Comparison of ENCODE assay signal across 22 mouse cellular contexts in genomic region chr16:57597295-57597957, GRCm38 (mm10). TPM values are rescaled to one million over a fixed set of nuclear protein-coding genes. Genes with fewer than 3 reads are reported as not detected.
DNase-seq lines count a peak whose midpoint lies in the region; ATAC-seq and TF ChIP-seq lines count a peak whose summit lies in the region.
"Had no signal": no experiment of that assay in that cellular context is flagged by ENCODE, and none has a peak within 500 bp of the region (broad histone marks: within the 10 kb centered on the region; RNA-seq: fewer than 3 reads in every experiment).

No protein-coding gene starts in this region.

- no peak overlapping the region for H3K9ac ChIP-seq in lung, embryonic 14.5 days
- H3K9ac ChIP-seq: forebrain, embryonic 13.5 days; hindbrain, embryonic 12.5 days; hindbrain, embryonic 15.5 days had no signal

- no peak for DNase-seq in frontal cortex, postnatal 10 days (ENCODE audit: low spot score in 2 of 2)
- DNase-seq in lung, embryonic 14.5 days = peak; percentile 45
- no peak for DNase-seq in lung, adult 2 months
- DNase-seq in lung, postnatal 25 days (ENCODE audit: low spot score) = peak; percentile 35
- DNase-seq in lung, postnatal 14 days = no peak
- no peak for DNase-seq in embryo, embryonic 10.5 days (ENCODE audit: low spot score)
- DNase-seq: adrenal gland, adult 8-10 months; adrenal gland, postnatal 25 days; cerebellum, adult 11-12 months; cerebellum, adult 8-10 months; cerebellum, postnatal 10 days; cerebellum, postnatal 36 days; gastrocnemius, postnatal 25 days; heart, adult 2 months had no signal

- peak; percentile 81 for ATAC-seq in frontal cortex, adult (ENCODE audit: low TSS enrichment)
- peak; percentile 31; the same call in 1 of the 2 replicates for ATAC-seq in lung, embryonic 14.5 days (ENCODE audit: insufficient read depth)
- ATAC-seq: activated CD4-positive, CD25-positive, alpha-beta regulatory T cell, adult 4 months; forebrain, embryonic 13.5 days; forebrain, embryonic 16.5 days had no signal

- H3K27ac ChIP-seq in lung, embryonic 14.5 days (ENCODE audit: low read depth) = no peak overlapping the region
- H3K27ac ChIP-seq: forebrain, embryonic 10.5 days; forebrain, embryonic 13.5 days; heart, adult 2 months; heart, embryonic 10.5 days; hindbrain, embryonic 12.5 days; hindbrain, embryonic 15.5 days had no signal

- no peaks in the 10 kb centered on the region for H3K36me3 ChIP-seq in lung, embryonic 14.5 days (ENCODE audit: insufficient read depth)
- H3K36me3 ChIP-seq: forebrain, embryonic 10.5 days; heart, embryonic 10.5 days; hindbrain, embryonic 12.5 days; hindbrain, embryonic 15.5 days had no signal

- no peaks in the 10 kb centered on the region for H3K9me3 ChIP-seq in lung, embryonic 14.5 days (ENCODE audit: low read depth, low read length)
- H3K9me3 ChIP-seq: forebrain, embryonic 10.5 days; forebrain, embryonic 13.5 days; heart, embryonic 10.5 days; hindbrain, embryonic 12.5 days; hindbrain, embryonic 15.5 days had no signal

- no peaks in the 10 kb centered on the region for H3K4me1 ChIP-seq in lung, embryonic 14.5 days (ENCODE audit: insufficient read depth)
- H3K4me1 ChIP-seq in lung, adult 2 months (ENCODE audit: control insufficient read depth, insufficient read depth, low read length) = peaks cover 6% of the 10 kb centered on the region; the same call in 1 of the 2 replicates
- H3K4me1 ChIP-seq: forebrain, embryonic 10.5 days; forebrain, embryonic 13.5 days; heart, embryonic 10.5 days; hindbrain, embryonic 12.5 days; hindbrain, embryonic 15.5 days had no signal

- TF ChIP-seq CTCF in lung, embryonic 14.5 days (IDR thresholded peaks at IDR 0.05; ENCODE audit: low read depth) = no peak
- TF ChIP-seq CTCF in lung, adult 2 months (IDR thresholded peaks at IDR 0.05; ENCODE audit: insufficient read depth, low read length) = no peak

- TF ChIP-seq POLR2A in lung, adult 2 months (IDR thresholded peaks at IDR 0.05; ENCODE audit: borderline replicate concordance, extremely low read depth, low read depth, low read length) = no peak

- no peak overlapping the region for H3K4me2 ChIP-seq in lung, embryonic 14.5 days
- H3K4me2 ChIP-seq: forebrain, embryonic 13.5 days; hindbrain, embryonic 12.5 days; hindbrain, embryonic 15.5 days had no signal

- no peaks in the 10 kb centered on the region for H3K27me3 ChIP-seq in lung, embryonic 14.5 days (ENCODE audit: insufficient read depth, low read length)
- H3K27me3 ChIP-seq: forebrain, embryonic 13.5 days; hindbrain, embryonic 12.5 days; hindbrain, embryonic 15.5 days had no signal

- no peak overlapping the region for H3K4me3 ChIP-seq in lung, embryonic 14.5 days (ENCODE audit: low read depth, low read length)
- no peak overlapping the region for H3K4me3 ChIP-seq in lung, adult 2 months (replicated peaks; ENCODE audit: extremely low read depth, low read depth, low read length)
- H3K4me3 ChIP-seq: forebrain, embryonic 10.5 days; forebrain, embryonic 13.5 days; heart, adult 2 months; heart, embryonic 10.5 days; hindbrain, embryonic 12.5 days; hindbrain, embryonic 15.5 days had no signal

- 71% methylated on average over 4 of the region's 4 CpGs for WGBS in lung, embryonic 14.5 days
- WGBS in lung, adult 2 months = 55% methylated on average over 4 of the region's 4 CpGs

RNA-seq across cellular contexts. Expression of gene Cmss1, which starts 9.2 kb away (rescaled TPM):
- polyA plus RNA-seq in lung, embryonic 14.5 days (2014; fragmentation: Nextera tagmentation; extraction: Ambion mirVana) = 58.0 and 67.9 TPM in 2 replicates
- polyA plus RNA-seq in lung, adult 2 months (2012; rRNA removed) = 8.0 TPM in 2 replicates

Comparison
In these comparisons a context has a peak if more than half of its experiments do, and no peak if none do; other contexts are left out.
1. DNase-seq: peak in lung, embryonic 14.5 days (single experiment) and lung, postnatal 25 days (single experiment); none in frontal cortex, postnatal 10 days (0 of 2), lung, adult 2 months (single experiment), lung, postnatal 14 days (single experiment) and embryo, embryonic 10.5 days (single experiment).